Mouse (Mus musculus) kidney, postnatal 36 days (tissue): ENCODE results near the gene Zfp652.

Experiments
- DNase-seq, 2 experiments: peaks; one replicate each; pipeline ENCODE4 v3.0.0; 2021 to 2022; ENCODE audit warnings: mixed read lengths in 2 of 2

The Zfp652 gene

GRCm38 (mm10) chr11:95811741-95812140 is 99.3 kb downstream of the Zfp652 start:
- DNase-seq: no peak

DNA sequence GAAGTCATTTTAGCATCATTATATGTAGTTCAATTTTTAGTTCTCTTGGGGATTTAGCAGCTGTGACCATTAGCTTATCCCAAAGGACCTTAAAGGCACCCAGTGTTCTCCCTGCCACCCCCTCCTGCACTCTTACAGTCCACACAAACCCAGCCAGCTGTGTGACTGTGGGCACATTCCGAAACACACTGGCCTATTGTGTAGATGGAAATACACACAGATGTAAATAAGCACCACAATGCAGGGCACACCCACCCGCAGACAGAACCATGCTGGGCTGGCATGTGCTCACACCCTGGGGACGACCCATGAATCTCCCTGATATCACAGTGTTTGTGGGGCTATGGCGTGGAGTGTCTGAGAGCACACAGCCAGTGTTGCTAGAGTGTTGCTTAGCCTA is 99.8 kb downstream of the Zfp652 start:
- DNase-seq: no peak

- DNase-seq: no peak
Measured at GRCm38 (mm10) chr11:95814101-95814500, 101.6 kb downstream of the Zfp652 start.

DNA sequence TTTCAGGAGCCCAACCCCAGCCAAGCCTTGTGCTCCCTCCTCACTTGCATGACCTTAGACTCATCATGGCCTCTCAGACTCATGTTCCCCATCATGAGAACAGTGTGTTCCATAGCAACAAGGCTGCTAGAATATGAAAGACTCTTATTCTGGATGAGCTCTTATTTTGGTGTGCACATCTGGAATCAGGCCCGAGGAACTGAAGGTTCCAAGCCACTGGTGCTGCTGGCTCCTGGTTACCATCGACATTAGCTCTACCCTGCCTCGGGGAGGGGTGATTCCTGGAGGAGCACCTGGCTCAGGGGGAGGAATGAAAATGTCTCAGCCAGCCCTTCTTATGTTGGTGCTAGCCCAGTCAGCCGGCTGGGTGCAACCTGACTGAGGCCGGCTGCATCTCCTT is 102.4 kb downstream of the Zfp652 start:
- no peak for DNase-seq

DNA sequence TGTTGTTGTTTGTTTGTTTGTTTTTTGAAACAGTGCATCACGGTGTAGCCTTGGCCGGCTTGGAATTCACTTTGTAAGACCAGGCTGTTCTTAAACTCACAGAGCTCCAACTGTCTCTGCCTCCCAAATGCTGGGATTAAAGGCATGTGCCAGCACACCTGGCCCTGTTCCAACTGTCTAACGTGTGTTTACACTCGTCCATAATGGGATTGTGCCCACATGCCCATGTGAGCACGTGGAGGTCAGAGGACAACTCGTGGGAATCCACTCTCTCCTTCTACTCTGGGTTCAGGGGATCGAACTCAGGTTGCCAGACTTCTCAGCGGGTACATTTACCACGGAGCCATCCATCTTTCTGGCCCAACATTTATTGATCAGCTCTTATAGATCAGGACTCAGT is 102.9 kb downstream of the Zfp652 start:
- DNase-seq: no peak

- DNase-seq: peak in 1 of 2 experiments; percentile 40
Measured at GRCm38 (mm10) chr11:95819138-95819537, 106.7 kb downstream of the Zfp652 start.

- no peak for DNase-seq
Measured at GRCm38 (mm10) chr11:95821511-95821910, 109.0 kb downstream of the Zfp652 start.

- DNase-seq: no peak
Measured at GRCm38 (mm10) chr11:95822437-95822836, 110.0 kb downstream of the Zfp652 start.

DNA sequence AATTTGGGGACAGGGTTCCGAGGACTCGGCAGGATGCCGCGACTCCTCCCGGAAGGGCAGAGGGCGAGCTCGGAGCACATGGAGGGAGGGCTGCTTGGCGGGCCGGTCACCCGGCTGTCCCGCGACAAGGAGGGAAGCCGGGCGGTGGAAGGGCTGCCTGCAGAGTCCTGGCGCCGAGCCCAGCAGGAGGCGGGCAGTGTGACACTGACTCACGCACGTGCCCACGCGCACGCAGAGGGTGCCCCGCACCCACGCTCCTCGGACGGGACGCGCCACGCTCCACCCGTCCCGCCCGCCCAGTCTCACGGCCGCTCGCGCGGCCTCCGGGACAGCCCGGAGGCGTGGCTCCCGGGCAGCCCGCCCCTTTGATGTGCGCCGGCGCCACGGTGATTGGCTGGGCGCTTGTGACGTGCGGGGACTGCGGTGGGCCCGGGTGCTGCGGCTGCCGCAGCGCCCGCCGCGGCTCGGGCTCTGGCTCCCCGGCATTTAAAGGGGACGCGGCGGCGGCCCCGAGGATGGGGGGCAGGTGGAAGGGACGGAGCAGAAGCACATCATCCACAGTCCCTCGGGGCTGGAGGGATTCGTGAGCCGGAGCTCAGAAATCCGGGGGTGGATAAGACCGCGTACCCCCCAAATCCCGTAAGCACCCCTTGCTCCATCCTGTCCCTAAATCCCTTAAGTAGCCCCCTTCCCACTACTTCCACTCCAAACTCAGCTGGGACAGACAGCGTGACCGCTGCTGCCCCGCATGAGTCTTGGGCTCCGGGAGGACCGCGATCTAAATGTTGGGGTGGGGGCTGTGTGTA is 111.8 kb downstream of the Zfp652 start, which contains the start of gene Phospho1:
TSS of gene Phospho1 (plus strand) at position 429 of the 806 bp plus-strand sequence.
- DNase-seq: peak; percentile 90 to 95

- DNase-seq: peak in 1 of 2 experiments; percentile 70
Measured at GRCm38 (mm10) chr11:95824877-95825243, 112.4 kb downstream of the Zfp652 start.

DNA sequence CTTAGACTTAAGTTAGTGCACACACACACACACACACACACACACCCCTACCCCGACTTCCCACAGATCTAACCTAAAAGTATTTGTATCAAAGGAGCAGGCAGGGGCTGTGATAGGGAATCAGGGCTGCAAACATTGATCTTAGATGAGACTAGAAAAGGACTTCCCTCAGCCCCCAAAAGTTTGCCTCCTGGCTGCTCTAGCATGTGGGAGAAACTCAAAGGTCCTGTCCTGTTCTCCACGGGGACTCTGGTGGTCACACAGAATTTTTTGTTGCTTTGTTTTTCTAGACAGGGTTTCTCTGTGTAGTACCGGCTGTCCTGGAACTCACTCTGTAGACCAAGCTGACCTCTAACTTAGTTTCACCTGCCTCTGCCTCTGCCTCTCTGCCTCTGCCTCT is 113.2 kb downstream of the Zfp652 start:
- DNase-seq: no peak

DNA sequence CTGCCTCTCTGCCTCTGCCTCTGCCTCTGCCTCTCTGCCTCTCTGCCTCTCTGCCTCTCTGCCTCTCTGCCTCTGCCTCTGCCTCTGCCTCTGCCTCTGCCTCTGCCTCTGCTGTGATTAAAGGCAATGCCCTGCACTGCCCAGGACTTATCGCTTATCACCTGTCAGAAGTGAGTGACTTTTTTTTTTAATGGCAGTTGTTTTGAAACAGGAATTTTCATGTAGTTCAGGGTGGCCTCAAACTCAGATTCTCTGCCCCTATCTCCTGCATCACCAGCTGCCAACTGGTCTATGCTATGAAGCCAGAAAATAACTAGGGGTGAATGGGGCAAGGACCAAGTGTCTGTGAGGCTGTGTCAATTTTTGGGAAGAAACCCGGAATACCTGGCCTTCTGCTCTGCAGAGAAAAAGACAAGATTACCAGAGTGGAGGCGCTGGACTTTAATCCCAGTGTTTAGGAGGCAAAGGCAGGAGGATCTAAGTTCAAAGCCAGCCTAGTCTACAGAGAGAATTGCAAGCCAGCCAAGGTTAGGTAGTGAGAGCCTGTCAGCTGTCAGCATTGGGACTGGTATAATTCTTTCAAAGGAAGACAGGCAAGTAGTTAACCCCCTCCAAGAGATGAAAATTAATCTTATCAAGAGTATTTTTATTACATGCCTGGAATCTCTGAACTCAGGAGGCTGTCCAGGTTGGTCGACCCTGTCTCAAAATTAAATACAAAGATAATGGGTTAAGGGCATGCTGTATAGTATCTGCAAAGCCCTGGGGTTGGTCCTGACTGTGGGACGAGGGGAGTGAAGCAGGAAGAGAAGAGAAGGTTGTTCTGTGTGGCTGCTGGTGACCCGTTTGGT is 114.1 kb downstream of the Zfp652 start:
- DNase-seq: no peak

GRCm38 (mm10) chr11:95827168-95827447 is 114.6 kb downstream of the Zfp652 start:
- no peak for DNase-seq

DNA sequence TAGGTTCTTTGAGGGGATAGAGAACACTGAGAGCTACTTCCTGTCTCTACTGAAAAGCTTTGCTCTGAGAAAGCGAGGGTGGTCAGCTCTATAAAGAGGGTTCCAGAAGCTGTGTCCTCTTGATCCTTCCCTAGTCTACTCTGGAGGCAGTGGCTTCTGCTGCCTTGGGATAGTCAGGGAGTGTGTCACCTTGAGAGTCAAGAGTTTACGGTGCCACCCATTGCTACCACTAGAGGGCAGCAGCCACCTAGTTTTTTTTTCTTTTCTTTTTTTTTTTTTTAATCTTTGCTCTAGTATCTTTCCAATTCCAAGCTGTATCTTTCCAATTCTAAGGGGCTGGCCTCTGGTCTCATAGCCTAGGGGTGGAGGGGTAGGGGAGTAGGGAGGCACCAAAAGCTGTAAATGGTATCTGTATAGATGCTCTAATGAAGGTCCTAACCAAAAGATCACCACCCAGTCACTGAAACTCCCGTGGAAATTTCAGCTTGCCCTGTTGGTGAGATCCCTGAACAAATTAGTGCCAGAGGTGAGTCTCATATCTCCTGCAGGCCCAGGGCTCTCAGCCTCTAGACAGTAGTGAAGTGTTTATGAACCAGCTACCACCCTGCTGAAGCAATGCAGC is 115.1 kb downstream of the Zfp652 start:
- DNase-seq: peak; percentile 70 to 88

- DNase-seq: no peak
Measured at GRCm38 (mm10) chr11:95828181-95828964, 115.9 kb downstream of the Zfp652 start.

GRCm38 (mm10) chr11:95829526-95830050 is 117.1 kb downstream of the Zfp652 start:
- no peak for DNase-seq

GRCm38 (mm10) chr11:95830411-95831275 is 118.2 kb downstream of the Zfp652 start:
- DNase-seq: peak in 1 of 2 experiments; percentile 46

DNA sequence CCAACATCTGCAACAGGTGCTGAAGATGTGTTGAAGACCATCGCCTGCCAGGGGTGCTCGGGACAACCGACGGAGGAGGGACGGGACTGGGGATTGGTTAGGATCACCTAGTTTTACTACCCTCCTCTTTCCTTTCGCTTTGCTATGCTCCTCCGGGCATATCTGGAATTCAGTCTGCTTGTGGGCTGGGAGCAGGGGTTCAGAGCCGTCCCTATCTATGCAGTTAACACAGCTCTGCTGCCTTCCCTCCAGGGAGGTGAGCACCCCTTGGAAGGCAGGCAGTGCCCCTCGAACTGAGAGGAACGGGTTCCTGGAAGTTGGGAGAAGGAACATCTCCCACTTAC is 118.8 kb downstream of the Zfp652 start:
- DNase-seq: no peak

- no peak for DNase-seq
Measured at GRCm38 (mm10) chr11:95831641-95832040, 119.2 kb downstream of the Zfp652 start.

DNA sequence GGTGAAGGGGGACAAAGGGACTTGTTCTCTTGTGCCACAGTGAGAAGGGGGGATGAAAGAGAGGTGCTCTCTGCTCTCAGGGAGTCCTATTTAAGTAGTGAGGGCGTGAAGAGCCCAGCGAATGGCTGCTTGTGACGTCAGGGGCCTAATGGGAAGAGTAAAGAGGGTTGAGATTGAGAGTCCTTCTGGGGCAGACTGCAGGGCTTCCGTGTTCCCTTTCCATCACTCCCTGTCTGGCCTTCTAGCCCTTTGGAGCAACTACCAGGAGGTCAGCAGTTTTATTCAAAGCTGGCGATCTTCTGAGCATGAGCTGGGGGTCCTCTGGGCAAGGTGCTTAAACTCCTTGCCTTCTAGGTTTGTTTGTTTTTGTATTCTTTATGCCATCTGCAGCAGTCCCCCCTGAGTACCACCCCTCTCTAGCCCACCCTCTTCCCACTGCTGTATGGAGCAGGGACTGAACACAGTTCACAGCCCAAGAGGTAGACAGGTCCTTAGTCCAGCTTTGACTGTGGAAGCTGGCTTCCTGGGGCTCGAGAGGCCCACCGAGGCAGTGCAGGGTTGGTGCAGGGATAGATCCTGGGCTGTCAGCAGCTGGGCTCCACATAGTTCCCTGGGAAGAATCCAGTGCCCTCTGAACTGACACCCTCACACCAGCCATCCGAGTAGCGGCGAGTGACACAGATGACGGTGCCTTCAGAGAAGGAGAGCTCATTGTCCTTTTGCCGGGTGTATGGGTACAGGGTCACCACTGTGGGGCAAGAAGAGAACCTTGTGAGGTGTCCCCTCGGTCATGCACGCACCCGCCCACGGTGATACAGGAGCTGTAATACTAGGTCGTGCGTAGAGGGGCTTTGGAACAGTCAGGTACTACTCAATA is 119.9 kb downstream of the Zfp652 start:
- DNase-seq: no peak
